Comparison of ENCODE assay signal across 8 mouse cellular contexts in the genomic region with DNA sequence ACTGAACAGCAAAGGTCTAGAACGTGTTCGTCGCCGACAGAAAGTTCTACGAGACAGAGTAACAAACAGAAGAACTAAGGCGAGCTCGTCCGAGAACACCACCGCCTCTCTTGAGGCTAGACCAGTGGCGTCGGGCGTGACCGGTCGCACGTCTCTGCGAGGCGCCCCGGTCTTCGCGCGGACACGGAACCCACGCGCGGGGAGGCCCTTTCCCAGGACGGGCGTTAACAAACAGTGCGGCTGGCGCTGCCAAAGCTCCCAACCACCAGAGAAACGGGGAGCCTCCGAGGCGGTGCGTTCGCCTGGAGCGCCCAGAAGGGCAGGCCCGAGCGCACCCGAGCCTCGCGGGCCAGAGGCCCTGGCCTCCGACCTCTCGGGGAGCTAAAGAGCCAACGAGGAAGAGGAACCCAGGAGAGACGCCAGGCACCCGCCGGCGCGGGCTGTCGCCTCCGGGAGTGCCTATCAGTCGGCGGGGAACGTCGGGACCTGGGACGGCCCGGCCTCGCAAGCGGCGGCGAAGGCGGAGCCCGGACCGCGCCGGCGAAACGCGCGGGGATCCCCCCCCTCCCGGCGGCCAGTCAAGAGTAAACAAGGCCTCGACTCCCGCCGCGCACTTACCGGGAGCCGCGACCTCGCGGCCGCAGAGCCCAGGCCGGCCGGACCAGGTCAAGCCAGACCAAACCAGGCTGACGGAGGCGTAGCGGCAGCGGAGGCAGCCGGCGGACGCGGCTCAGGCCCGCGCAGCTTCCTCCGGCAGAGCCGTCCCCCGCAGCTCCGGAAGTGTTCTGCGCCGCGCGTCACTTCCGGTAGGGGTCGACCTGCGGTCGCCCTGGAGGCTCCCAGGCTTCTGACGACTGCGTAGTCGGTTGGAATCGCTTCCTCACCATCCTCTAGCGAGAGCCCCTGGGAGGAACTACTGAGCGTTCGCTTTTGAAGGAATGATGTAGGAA. TPM values are rescaled to one million over a fixed set of nuclear protein-coding genes. Genes with fewer than 3 reads are reported as not detected.
DNase-seq lines count a peak whose midpoint lies in the region; ATAC-seq and TF ChIP-seq lines count a peak whose summit lies in the region.

A gene (minus strand): TSS at position 776 of the 950 bp plus-strand sequence.

- H3K4me3 ChIP-seq in ES-E14 (ENCODE audit: insufficient read depth in 1 of 2, low read depth in 1 of 2, low read length in 2 of 2, poor library complexity in 1 of 2, severe bottlenecking in 1 of 2) = peak within 1 kb of the TSS; percentile 69 to 74
- H3K4me3 ChIP-seq in forebrain, embryonic 16.5 days (replicated peaks; ENCODE audit: low read length) = peak within 1 kb of the TSS; percentile 99
- H3K4me3 ChIP-seq in layer of hippocampus, adult 2 months = peak within 1 kb of the TSS; percentile 55
- peak within 1 kb of the TSS; percentile 99 for H3K4me3 ChIP-seq in lung, embryonic 14.5 days (ENCODE audit: low read depth, low read length)
- peak within 1 kb of the TSS; percentile 95 for H3K4me3 ChIP-seq in olfactory bulb, adult 2 months (ENCODE audit: insufficient read depth, low read depth, low read length)
- peak within 1 kb of the TSS; percentile 93 for H3K4me3 ChIP-seq in thymus, adult 2 months (ENCODE audit: control insufficient read depth, insufficient read depth, low read length)

- DNase-seq in ES-E14 (ENCODE audit: low read depth, low spot score) = peak; percentile 81
- DNase-seq in cerebellum, adult 11-12 months = peak; percentile 90
- DNase-seq in heart, postnatal 36 days = peak; percentile 92 to 95
- DNase-seq in layer of hippocampus, adult 2 months (ENCODE audit: low spot score in 2 of 2) = peak; percentile 90 to 91
- peak; percentile 97 for DNase-seq in lung, embryonic 14.5 days
- DNase-seq in thymus, adult 2 months = peak; percentile 91

- in situ Hi-C loops in ES-E14 (cut with MboI; ENCODE audit: low sequenced_read_pairs in 2 of 2, unreplicated experiment in 2 of 2) = no loop called here

- no peaks in the 10 kb centered on the region for H3K36me3 ChIP-seq in ES-E14 (ENCODE audit: control insufficient read depth, insufficient read depth, low read length, poor library complexity, severe bottlenecking)
- no peaks in the 10 kb centered on the region for H3K36me3 ChIP-seq in forebrain, embryonic 16.5 days (ENCODE audit: control insufficient read depth, insufficient read depth)
- H3K36me3 ChIP-seq in lung, embryonic 14.5 days (ENCODE audit: insufficient read depth) = 0 out of 2 replicates have a peak, but pooled peaks cover 5% of the 10 kb centered on the region
- H3K36me3 ChIP-seq in thymus, adult 2 months (ENCODE audit: control insufficient read depth, insufficient read depth, low read length) = no peaks in the 10 kb centered on the region

- peak within 1 kb of the TSS; percentile 91 for H3K9ac ChIP-seq in ES-E14 (ENCODE audit: insufficient read depth, low read depth, low read length, poor library complexity, severe bottlenecking)
- peak within 1 kb of the TSS; percentile 84 for H3K9ac ChIP-seq in forebrain, embryonic 16.5 days (replicated peaks; ENCODE audit: low read depth, low read length)
- H3K9ac ChIP-seq in lung, embryonic 14.5 days = peak within 1 kb of the TSS; percentile 89

- peak; percentile 89 for TF ChIP-seq POLR2A in olfactory bulb, adult 2 months (IDR thresholded peaks at IDR 0.05; ENCODE audit: insufficient read depth, low read depth, low read length)
- TF ChIP-seq POLR2A in thymus, adult 2 months (IDR thresholded peaks at IDR 0.05; ENCODE audit: control insufficient read depth, extremely low read depth, insufficient read depth, low read length, poor library complexity) = peak; percentile 74; the same call in 1 of the 2 replicates

- intact Hi-C loops in heart, postnatal 36 days (cut with DNase I) = loop anchor here (1.0 to 5.0 kb wide), 2 partner anchors 52 to 82 kb away; a partner anchor contains a TSS

- H3K4me2 ChIP-seq in forebrain, embryonic 16.5 days (ENCODE audit: low read length) = peak within 1 kb of the TSS; percentile 96
- H3K4me2 ChIP-seq in lung, embryonic 14.5 days = peak within 1 kb of the TSS; percentile 89

- under 1% methylated on average over 111 of the region's 112 CpGs for WGBS in forebrain, embryonic 16.5 days
- WGBS in lung, embryonic 14.5 days = under 1% methylated on average over 96 of the region's 112 CpGs
- under 1% methylated on average over 111 of the region's 112 CpGs for WGBS in olfactory bulb, adult 2 months
- under 1% methylated on average over 112 of the region's 112 CpGs for WGBS in thymus, adult 2 months

- peaks cover 2 to 5% of the 10 kb centered on the region in 2 experiments; a peak in 3 of 4 replicates for H3K4me1 ChIP-seq in ES-E14 (ENCODE audit: control insufficient read depth in 2 of 2, insufficient read depth in 2 of 2, low read length in 2 of 2, poor library complexity in 1 of 2)
- H3K4me1 ChIP-seq in forebrain, embryonic 16.5 days (replicated peaks; ENCODE audit: control insufficient read depth, insufficient read depth, low read length) = peaks cover 17% of the 10 kb centered on the region
- peaks cover 6% of the 10 kb centered on the region; the same call in 1 of the 2 replicates for H3K4me1 ChIP-seq in lung, embryonic 14.5 days (ENCODE audit: insufficient read depth)
- H3K4me1 ChIP-seq in olfactory bulb, adult 2 months (ENCODE audit: control insufficient read depth, insufficient read depth, low read length) = peaks cover 5% of the 10 kb centered on the region; the same call in 1 of the 2 replicates
- peaks cover 8% of the 10 kb centered on the region for H3K4me1 ChIP-seq in thymus, adult 2 months (replicated peaks; ENCODE audit: control insufficient read depth, insufficient read depth, low read length)

- no peaks in the 10 kb centered on the region for H3K27me3 ChIP-seq in forebrain, embryonic 16.5 days (replicated peaks; ENCODE audit: control insufficient read depth, insufficient read depth, low read length)
- H3K27me3 ChIP-seq in lung, embryonic 14.5 days (ENCODE audit: insufficient read depth, low read length) = no peaks in the 10 kb centered on the region
- no peaks in the 10 kb centered on the region for H3K27me3 ChIP-seq in thymus, adult 2 months (ENCODE audit: control insufficient read depth, insufficient read depth, low read length)

- peak; percentile 100 for ATAC-seq in forebrain, embryonic 16.5 days
- peak; percentile 98 for ATAC-seq in lung, embryonic 14.5 days (ENCODE audit: insufficient read depth)

- peak; percentile 51 for TF ChIP-seq CTCF in layer of hippocampus, adult 2 months (conservative IDR thresholded peaks at IDR 0.05)
- TF ChIP-seq CTCF in lung, embryonic 14.5 days (IDR thresholded peaks at IDR 0.05; ENCODE audit: low read depth) = no peak
- no peak for TF ChIP-seq CTCF in olfactory bulb, adult 2 months (IDR thresholded peaks at IDR 0.05; ENCODE audit: insufficient read depth, low read depth, low read length)
- no peak for TF ChIP-seq CTCF in thymus, adult 2 months (IDR thresholded peaks at IDR 0.05; ENCODE audit: borderline replicate concordance, control insufficient read depth, extremely low read depth, insufficient read depth, low read length, poor library complexity)

- H3K9me3 ChIP-seq in ES-E14 (ENCODE audit: control insufficient read depth, insufficient read depth, low read depth, low read length) = no peaks in the 10 kb centered on the region
- no peaks in the 10 kb centered on the region for H3K9me3 ChIP-seq in forebrain, embryonic 16.5 days (ENCODE audit: control insufficient read depth, low read length)
- no peaks in the 10 kb centered on the region for H3K9me3 ChIP-seq in lung, embryonic 14.5 days (ENCODE audit: low read depth, low read length)

- H3K27ac ChIP-seq in ES-E14 (ENCODE audit: insufficient read depth, low read depth, low read length, poor library complexity, severe bottlenecking) = peak within 1 kb of the TSS; percentile 73
- peak within 1 kb of the TSS; percentile 89 for H3K27ac ChIP-seq in forebrain, embryonic 16.5 days (ENCODE audit: low read length)
- H3K27ac ChIP-seq in layer of hippocampus, adult 2 months = peak within 1 kb of the TSS; percentile 92
- peak within 1 kb of the TSS; percentile 94 for H3K27ac ChIP-seq in lung, embryonic 14.5 days (ENCODE audit: low read depth)
- peak within 1 kb of the TSS; percentile 94 for H3K27ac ChIP-seq in olfactory bulb, adult 2 months (ENCODE audit: insufficient read depth, low read depth, low read length)
- H3K27ac ChIP-seq in thymus, adult 2 months (ENCODE audit: control insufficient read depth, insufficient read depth, low read length) = peak within 1 kb of the TSS; percentile 82

TF ChIP-seq in ES-E14, 5 proteins besides CTCF, POLR2A, EP300 and RAD21:
- no peak for TF ChIP-seq MAFK (IDR thresholded peaks at IDR 0.05; ENCODE audit: insufficient read depth, low read depth, low read length)
- no peak for TF ChIP-seq CHD2 (IDR thresholded peaks at IDR 0.05; ENCODE audit: low read depth, low read length)
- TF ChIP-seq ZNF384 (IDR thresholded peaks at IDR 0.05; ENCODE audit: low read depth, low read length) = no peak
- TF ChIP-seq HCFC1 (IDR thresholded peaks at IDR 0.05; ENCODE audit: borderline replicate concordance, insufficient read depth, low read length) = peak; percentile 64; the same call in 1 of the 2 replicates

RNA-seq across cellular contexts. Expression of the gene that starts here (rescaled TPM):
- 98.7 and 128 TPM in 2 replicates for total RNA-seq in ES-E14 (2012; rRNA removed)
- 59.9 and 61.8 TPM in 2 replicates for polyA plus RNA-seq in forebrain, embryonic 16.5 days (2015; fragmentation: Nextera tagmentation; extraction: Ambion mirVana)
- total RNA-seq in heart, postnatal 36 days (2021) = 10 to 100 TPM; 47.8 to 54.4 TPM
- 10 to 100 TPM; 50.2 to 57.3 TPM for total RNA-seq in layer of hippocampus, adult 2 months (2021)
- 41.6 and 44.9 TPM in 2 replicates for polyA plus RNA-seq in lung, embryonic 14.5 days (2014; fragmentation: Nextera tagmentation; extraction: Ambion mirVana)
- not detected in 2 replicates for polyA plus RNA-seq in olfactory bulb, adult 2 months (2012; ENCODE audit: insufficient read depth, insufficient read length, low replicate concordance, missing spikeins)
- polyA plus RNA-seq in thymus, adult 2 months (2012; rRNA removed) = 56.0 and 63.0 TPM in 2 replicates

Comparison
In these comparisons a context has a peak if more than half of its experiments do, and no peak if none do; other contexts are left out.
1. Peak in every context shown above with its lines: DNase-seq, ATAC-seq, H3K4me3 ChIP-seq and H3K27ac ChIP-seq.